Mouse (Mus musculus): ENCODE results near the gene Ttc22.

DNA sequence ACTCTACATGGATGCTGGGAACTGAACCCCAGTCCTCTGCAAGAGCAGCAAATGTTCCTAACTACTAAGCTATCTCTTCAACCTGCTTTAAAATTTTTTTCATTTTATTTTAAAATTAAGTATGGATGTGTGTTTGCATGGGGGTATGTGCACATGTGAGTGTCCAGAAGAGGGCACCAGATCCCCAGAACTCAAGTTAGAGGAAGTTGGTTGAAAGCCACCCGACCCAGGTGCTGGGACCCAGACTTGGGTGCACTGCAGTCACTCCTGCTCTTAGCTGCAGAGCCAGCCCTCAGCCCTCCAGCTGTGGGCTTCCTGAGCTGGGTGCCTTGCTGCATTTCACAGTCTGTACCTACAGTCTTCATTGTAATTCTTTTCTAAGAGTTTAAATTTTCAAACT, 22.8 kb upstream of the Ttc22 start:
- TF ChIP-seq POLR2A (IDR thresholded peaks at IDR 0.05; ENCODE audit: extremely low read depth, insufficient read depth, low read length) (no peak), CTCF (IDR thresholded peaks at IDR 0.05; ENCODE audit: extremely low read depth, insufficient read depth, low read length) (no peak)

Data from cortical plate, adult 2 months (tissue).